Mouse (Mus musculus) limb, embryonic 11.5 days (tissue): ENCODE measurements around the gene Limch1. TPM values are rescaled to one million over a fixed set of nuclear protein-coding genes. Genes with fewer than 3 reads are reported as not detected.

Experiments used
- ATAC-seq: fragments of 200-750 bp; cut with Nextera tagmentation; 2 replicates; pipeline ENCODE4 v1.8.0; 2017; ENCODE audit warnings: low read depth; ENCODE audit not compliant: insufficient number of reproducible peaks, low FRiP score, low TSS enrichment
- DNase-seq: peaks from one replicate; pipeline ENCODE4 v3.0.0-alpha.2; 2015; ENCODE audit warnings: low spot score
- H3K27ac ChIP-seq: fragments of 300-500 bp; sonication (generic); replicated peaks from 2 replicates; pipeline ENCODE4 v1.5.1; 2014; ENCODE audit warnings: low read depth, mild to moderate bottlenecking, low read length
- H3K27me3 ChIP-seq: fragments of 300-500 bp; sonication (generic); 2 replicates; pipeline ENCODE4 v1.6.1; 2014; ENCODE audit warnings: mild to moderate bottlenecking, low read length, mixed read lengths; ENCODE audit not compliant: control insufficient read depth, insufficient read depth
- H3K36me3 ChIP-seq: fragments of 300-500 bp; sonication (generic); 2 replicates; pipeline ENCODE4 v1.6.1; 2014; ENCODE audit warnings: mild to moderate bottlenecking, low read length, moderate library complexity, mixed read lengths; ENCODE audit not compliant: control insufficient read depth, insufficient read depth
- H3K4me1 ChIP-seq: fragments of 300-500 bp; sonication (generic); 2 replicates; pipeline ENCODE4 v1.6.1; 2014; ENCODE audit warnings: low read length, mixed read lengths; ENCODE audit not compliant: control insufficient read depth, insufficient read depth
- H3K4me2 ChIP-seq: fragments of 300-500 bp; sonication (generic); 2 replicates; pipeline ENCODE4 v1.6.1; 2014; ENCODE audit warnings: low read depth, mild to moderate bottlenecking, moderate library complexity; ENCODE audit not compliant: severe bottlenecking
- H3K4me3 ChIP-seq: fragments of 300-500 bp; sonication (generic); 2 replicates; pipeline ENCODE4 v1.5.1; 2014; ENCODE audit warnings: low read depth, low read length
- H3K9ac ChIP-seq: fragments of 300-500 bp; sonication (generic); 2 replicates; pipeline ENCODE4 v1.6.1; 2014; ENCODE audit warnings: mild to moderate bottlenecking, low read length
- H3K9me3 ChIP-seq: fragments of 300-500 bp; sonication (generic); 2 replicates; pipeline ENCODE4 v1.6.1; 2016; ENCODE audit warnings: low read length; ENCODE audit not compliant: control insufficient read depth
- WGBS: fragments of 180-500 bp; shearing (Covaris S2); extraction: QIAGEN DNeasy Blood & Tissue Kit; methylation state at CpG from one replicate; pipeline ENCODE4 v1.1.7; 2014; 5-methylcytosine and 5-hydroxymethylcytosine counted together
- polyA plus RNA-seq: library from polyadenylated mRNA; unstranded; fragments of >200 nt; fragmentation: Nextera tagmentation; extraction: Ambion mirVana; gene quantifications from 2 replicates; pipeline ENCODE4 v1.2.1, GENCODE M21; 2014

The Limch1 gene
- polyA plus RNA-seq, 1 experiment from 2014 or later, result 39.7 TPM

DNA sequence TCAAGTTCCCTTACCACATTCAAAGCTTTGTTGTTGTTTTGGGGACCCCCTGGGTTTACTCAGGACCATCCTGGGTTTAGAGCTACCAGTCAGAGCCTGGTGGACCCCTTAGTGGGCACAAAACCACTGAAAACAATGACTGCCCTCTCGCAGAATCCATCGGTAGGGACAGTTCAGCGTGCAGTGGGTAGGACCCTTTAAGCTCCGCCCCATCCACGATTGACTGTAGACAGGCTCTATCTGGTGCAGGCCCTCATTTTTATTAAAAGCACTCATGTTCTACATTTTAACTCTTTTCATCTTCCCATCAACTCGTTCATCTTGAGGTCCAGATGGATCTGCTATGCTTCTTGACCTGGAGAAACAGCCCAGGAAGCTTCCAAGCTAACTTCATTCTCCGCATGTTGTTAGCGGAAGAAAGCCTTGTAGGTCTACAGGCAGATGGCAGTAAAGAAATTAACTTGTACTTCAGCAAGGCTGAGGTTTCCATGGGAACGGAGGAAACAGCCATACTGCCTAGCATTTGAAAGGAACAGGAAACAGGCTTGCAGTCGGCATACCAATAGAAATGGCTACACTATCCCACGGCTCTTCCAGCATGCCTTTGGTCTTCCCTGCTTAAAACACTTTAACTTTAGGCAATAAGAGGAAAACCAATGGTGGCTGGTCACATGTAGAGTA, 14.9 kb upstream of the Limch1 start:
- Histone ChIP-seq H3K9ac (no peak overlapping the region), H3K4me2 (no peak overlapping the region; the same call in 1 of the 2 replicates), H3K27me3 (no peaks in the 10 kb centered on the region), H3K27ac (no peak overlapping the region), H3K9me3 (no peaks in the 10 kb centered on the region), H3K4me3 (no peak overlapping the region), H3K36me3 (no peaks in the 10 kb centered on the region), H3K4me1 (peaks cover 3% of the 10 kb centered on the region; the same call in 1 of the 2 replicates)
- WGBS, result 45% methylated on average over 11 of the region's 11 CpGs
- ATAC-seq, result peak; percentile 65; the same call in 1 of the 2 replicates
- DNase-seq, result peak; percentile 59

- Histone ChIP-seq H3K4me3 (no peak overlapping the region), H3K4me1 (peaks cover 3% of the 10 kb centered on the region; the same call in 1 of the 2 replicates), H3K27me3 (no peaks in the 10 kb centered on the region), H3K9ac (no peak overlapping the region), H3K9me3 (no peaks in the 10 kb centered on the region), H3K36me3 (no peaks in the 10 kb centered on the region), H3K27ac (no peak overlapping the region), H3K4me2 (no peak overlapping the region)
- 91% methylated on average over 1 of the region's 1 CpGs for WGBS
- ATAC-seq, result no peak
- no peak for DNase-seq
These were observed 14.3 kb upstream of the Limch1 start for GRCm38 (mm10) chr5:66731302-66731697.

- Histone ChIP-seq H3K9ac (no peak overlapping the region), H3K36me3 (no peaks in the 10 kb centered on the region), H3K4me1 (peaks cover 3% of the 10 kb centered on the region; the same call in 1 of the 2 replicates), H3K4me2 (no peak overlapping the region), H3K27me3 (no peaks in the 10 kb centered on the region), H3K4me3 (no peak overlapping the region), H3K27ac (no peak overlapping the region), H3K9me3 (no peaks in the 10 kb centered on the region)
- WGBS, result 100% methylated on average over 1 of the region's 1 CpGs
- no peak for DNase-seq
- no peak for ATAC-seq
These were observed 12.1 kb upstream of the Limch1 start for GRCm38 (mm10) chr5:66733556-66733955.

- no peak overlapping the region for H3K4me2 ChIP-seq
- DNase-seq, result no peak
- WGBS, result 95% methylated on average over 3 of the region's 3 CpGs
These were observed 6.3 kb upstream of the Limch1 start for GRCm38 (mm10) chr5:66739376-66739775.

DNA sequence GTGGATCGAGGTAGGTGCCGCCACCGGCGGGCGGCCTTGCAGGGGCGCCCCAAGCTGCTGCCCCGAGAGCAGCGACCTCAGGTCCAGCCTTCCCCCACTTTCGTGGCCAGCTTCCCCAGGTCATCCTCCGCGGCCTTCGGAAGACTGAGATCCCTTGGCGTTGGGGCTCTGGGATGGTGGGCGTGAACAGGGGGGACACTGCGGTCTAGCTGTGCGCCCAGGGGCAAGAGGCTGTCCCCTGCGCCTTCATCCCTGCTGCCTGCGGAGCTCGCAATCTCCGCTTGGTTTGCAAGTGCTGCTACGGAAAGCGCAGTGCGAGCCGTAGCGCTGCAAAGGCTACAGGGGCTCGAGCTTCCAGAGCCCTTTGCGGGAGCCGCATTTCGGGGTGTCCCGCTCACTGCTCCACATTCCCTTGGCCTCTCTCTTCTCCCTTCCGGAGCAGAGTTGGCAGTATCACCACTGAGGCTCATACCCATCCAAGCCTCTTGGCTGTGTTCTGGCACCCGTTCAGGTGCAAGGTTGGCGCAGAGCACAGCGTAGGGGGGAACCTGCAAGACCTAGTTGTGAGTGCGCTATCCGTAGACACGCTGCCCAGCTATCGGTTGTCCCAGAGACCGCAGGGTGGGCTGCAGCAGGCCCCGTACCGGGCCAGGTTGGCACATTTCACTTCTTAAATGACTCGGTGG, 512 bp downstream of the Limch1 start:
- WGBS, result under 1% methylated on average over 42 of the region's 42 CpGs
- Histone ChIP-seq H3K27ac (no peak overlapping the region), H3K4me2 (peak overlapping the region; percentile 97), H3K36me3 (no peaks in the 10 kb centered on the region), H3K4me3 (peak overlapping the region; percentile 67), H3K9me3 (no peaks in the 10 kb centered on the region), H3K4me1 (peaks cover 18% of the 10 kb centered on the region), H3K27me3 (peaks cover 8% of the 10 kb centered on the region), H3K9ac (peak overlapping the region; percentile 63)
- peak; percentile 60 for ATAC-seq
- DNase-seq, result peak; percentile 61

More at GRCm38 (mm10) chr5:66739376-66739775, 6.3 kb upstream of the Limch1 start:
- Histone ChIP-seq H3K36me3 (no peaks in the 10 kb centered on the region), H3K9ac (no peak overlapping the region), H3K27me3 (no peaks in the 10 kb centered on the region), H3K27ac (no peak overlapping the region), H3K4me3 (no peak overlapping the region), H3K9me3 (no peaks in the 10 kb centered on the region), H3K4me1 (no peaks in the 10 kb centered on the region)
- ATAC-seq, result no peak

- Histone ChIP-seq H3K4me1 (peaks cover 18% of the 10 kb centered on the region), H3K9me3 (no peaks in the 10 kb centered on the region), H3K27me3 (peaks cover 8% of the 10 kb centered on the region), H3K36me3 (no peaks in the 10 kb centered on the region), H3K9ac (no peak overlapping the region), H3K4me2 (peak overlapping the region; percentile 97), H3K27ac (no peak overlapping the region), H3K4me3 (peak overlapping the region; percentile 67)
- no peak for ATAC-seq
- DNase-seq, result no peak
- WGBS, result 6% methylated on average over 11 of the region's 11 CpGs
These were observed 1.1 kb downstream of the Limch1 start for GRCm38 (mm10) chr5:66746761-66747160.

GRCm38 (mm10) chr5:66747761-66748430, 2.3 kb downstream of the Limch1 start:
- Histone ChIP-seq H3K9ac (no peak overlapping the region), H3K27me3 (peaks cover 8% of the 10 kb centered on the region), H3K9me3 (no peaks in the 10 kb centered on the region), H3K4me3 (no peak overlapping the region), H3K36me3 (no peaks in the 10 kb centered on the region), H3K27ac (no peak overlapping the region), H3K4me1 (peaks cover 18% of the 10 kb centered on the region), H3K4me2 (peak overlapping the region; percentile 1; the same call in 1 of the 2 replicates)
- ATAC-seq (no peak), DNase-seq (peak; percentile 29)
- WGBS, result 18% methylated on average over 10 of the region's 10 CpGs

- peak overlapping the region; percentile 1; the same call in 1 of the 2 replicates for H3K4me2 ChIP-seq
- no peaks in the 10 kb centered on the region for H3K9me3 ChIP-seq
- ATAC-seq (no peak), DNase-seq (peak; percentile 48)
- H3K9ac ChIP-seq, result no peak overlapping the region
- WGBS, result 19% methylated on average over 5 of the region's 5 CpGs
- no peaks in the 10 kb centered on the region for H3K36me3 ChIP-seq
- 0 out of 2 replicates have a peak overlapping the region, but pooled peaks have one; percentile 30 for H3K27ac ChIP-seq
- peaks cover 18% of the 10 kb centered on the region for H3K4me1 ChIP-seq
- peaks cover 8% of the 10 kb centered on the region for H3K27me3 ChIP-seq
- H3K4me3 ChIP-seq, result no peak overlapping the region
These were observed 3.0 kb downstream of the Limch1 start for GRCm38 (mm10) chr5:66748448-66749115.
